Mouse (Mus musculus): ENCODE results near the gene Grb14. TPM values are rescaled to one million over a fixed set of nuclear protein-coding genes. Genes with fewer than 3 reads are reported as not detected.

The Grb14 gene
- polyA plus RNA-seq, 1 experiment, result 0.55 TPM

GRCm38 (mm10) chr2:64897844-64898243 is 126.9 kb downstream of the Grb14 start:
- H3K4me1 ChIP-seq (ENCODE audit: control insufficient read depth, insufficient read depth, low read length), result no peaks in the 10 kb centered on the region
- H3K27ac ChIP-seq (ENCODE audit: insufficient read depth, low read depth, low read length), result no peak overlapping the region
- no peak overlapping the region for H3K4me3 ChIP-seq (ENCODE audit: insufficient read depth, low read length)
- TF ChIP-seq CTCF (IDR thresholded peaks at IDR 0.05; ENCODE audit: low read depth, low read length), result no peak
- no peak for TF ChIP-seq POLR2A (IDR thresholded peaks at IDR 0.05; ENCODE audit: borderline replicate concordance, low read depth, low read length)

DNA sequence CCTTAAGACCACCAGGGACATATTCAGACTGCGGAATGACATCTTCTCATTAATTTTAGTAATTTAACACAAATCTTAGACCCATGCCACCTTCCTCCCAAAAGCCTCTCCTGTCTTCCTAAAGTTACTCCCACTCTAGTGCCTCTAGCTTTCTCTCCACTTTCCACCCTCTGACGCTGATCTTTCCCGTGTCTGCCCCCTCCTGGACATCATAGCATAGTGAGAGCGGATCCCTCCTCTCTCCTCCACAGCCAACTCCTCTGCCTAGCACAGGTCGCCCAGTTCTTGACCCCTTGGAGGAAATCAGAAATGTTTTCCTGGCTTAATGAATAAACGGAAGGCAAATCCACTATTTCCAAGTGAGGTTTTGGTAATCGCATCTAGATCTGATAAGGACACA is 131.6 kb downstream of the Grb14 start:
- Histone ChIP-seq H3K27ac (ENCODE audit: insufficient read depth, low read depth, low read length) (no peak overlapping the region), H3K4me1 (ENCODE audit: control insufficient read depth, insufficient read depth, low read length) (no peaks in the 10 kb centered on the region), H3K4me3 (ENCODE audit: insufficient read depth, low read length) (no peak overlapping the region)
- TF ChIP-seq POLR2A (IDR thresholded peaks at IDR 0.05; ENCODE audit: borderline replicate concordance, low read depth, low read length) (no peak), CTCF (IDR thresholded peaks at IDR 0.05; ENCODE audit: low read depth, low read length) (no peak)

- Histone ChIP-seq H3K4me3 (ENCODE audit: insufficient read depth, low read length) (no peak overlapping the region), H3K27ac (ENCODE audit: insufficient read depth, low read depth, low read length) (no peak overlapping the region), H3K4me1 (ENCODE audit: control insufficient read depth, insufficient read depth, low read length) (no peaks in the 10 kb centered on the region)
- TF ChIP-seq CTCF (IDR thresholded peaks at IDR 0.05; ENCODE audit: low read depth, low read length) (no peak), POLR2A (IDR thresholded peaks at IDR 0.05; ENCODE audit: borderline replicate concordance, low read depth, low read length) (no peak)
Observed at GRCm38 (mm10) chr2:64887098-64887757, 137.6 kb downstream of the Grb14 start.

GRCm38 (mm10) chr2:64885696-64886095 is 139.1 kb downstream of the Grb14 start:
- Histone ChIP-seq H3K4me1 (ENCODE audit: control insufficient read depth, insufficient read depth, low read length) (no peaks in the 10 kb centered on the region), H3K27ac (ENCODE audit: insufficient read depth, low read depth, low read length) (no peak overlapping the region), H3K4me3 (ENCODE audit: insufficient read depth, low read length) (no peak overlapping the region)
- no peak for TF ChIP-seq POLR2A (IDR thresholded peaks at IDR 0.05; ENCODE audit: borderline replicate concordance, low read depth, low read length)
- TF ChIP-seq CTCF (IDR thresholded peaks at IDR 0.05; ENCODE audit: low read depth, low read length), result no peak

DNA sequence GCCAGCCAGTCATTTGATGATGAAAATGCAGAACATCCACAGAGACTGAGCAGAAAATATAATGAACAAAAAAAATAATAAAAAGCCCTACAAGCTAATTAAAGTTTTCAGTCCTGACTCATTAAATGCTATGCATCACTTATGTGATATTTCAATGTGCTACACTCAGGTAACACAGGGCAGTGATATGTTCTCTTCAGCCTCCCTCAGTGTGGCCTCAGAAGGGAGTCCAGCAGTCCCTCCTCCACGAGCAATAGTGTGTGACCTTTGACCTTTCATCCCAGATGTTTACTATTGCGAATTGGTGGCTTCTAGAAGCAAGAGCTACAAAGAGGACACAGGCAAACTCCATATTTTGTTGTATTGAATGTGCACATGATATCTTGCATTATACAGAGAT is 146.5 kb downstream of the Grb14 start:
- Histone ChIP-seq H3K4me1 (ENCODE audit: control insufficient read depth, insufficient read depth, low read length) (no peaks in the 10 kb centered on the region), H3K4me3 (ENCODE audit: insufficient read depth, low read length) (no peak overlapping the region), H3K27ac (ENCODE audit: insufficient read depth, low read depth, low read length) (no peak overlapping the region)
- TF ChIP-seq CTCF (IDR thresholded peaks at IDR 0.05; ENCODE audit: low read depth, low read length) (no peak), POLR2A (IDR thresholded peaks at IDR 0.05; ENCODE audit: borderline replicate concordance, low read depth, low read length) (no peak)

Other genes starting within 250 kb of the Grb14 start
- 0.39 and 0.60 TPM in 2 replicates for gene Cobll1, start 214.4 kb upstream of the Grb14 start, polyA plus RNA-seq (2012; ENCODE audit: insufficient read depth, insufficient read length, missing spikeins)